ENCODE assay signal across 23 mouse cellular contexts in genomic region chr1:43342848-43343247, GRCm38 (mm10).
DNase-seq lines count a peak whose midpoint lies in the region; ATAC-seq and TF ChIP-seq lines count a peak whose summit lies in the region.
"Had no signal": no experiment of that assay in that cellular context is flagged by ENCODE, and none has a peak within 500 bp of the region (broad histone marks: within the 10 kb centered on the region; RNA-seq: fewer than 3 reads in every experiment).

No protein-coding gene starts in this region.

- H3K4me1 ChIP-seq in heart, adult 2 months (ENCODE audit: control insufficient read depth, insufficient read depth, low read length): peaks cover 12% of the 10 kb centered on the region
- H3K4me1 ChIP-seq in liver, embryonic 13.5 days (replicated peaks): peaks cover 19% of the 10 kb centered on the region
- H3K4me1 ChIP-seq in liver, postnatal 0 days (ENCODE audit: insufficient read depth): no peaks in the 10 kb centered on the region
- H3K4me1 ChIP-seq: embryonic facial prominence, embryonic 13.5 days; embryonic facial prominence, embryonic 15.5 days; forebrain, embryonic 10.5 days; forebrain, embryonic 12.5 days had no signal

- H3K27me3 ChIP-seq in heart, adult 2 months (ENCODE audit: control insufficient read depth, insufficient read depth, low read length): no peaks in the 10 kb centered on the region
- H3K27me3 ChIP-seq in liver, embryonic 13.5 days: no peaks in the 10 kb centered on the region
- H3K27me3 ChIP-seq in liver, postnatal 0 days (ENCODE audit: insufficient read depth, low read length): no peaks in the 10 kb centered on the region
- H3K27me3 ChIP-seq: embryonic facial prominence, embryonic 13.5 days; embryonic facial prominence, embryonic 15.5 days; forebrain, embryonic 12.5 days had no signal

- intact Hi-C loops in heart, adult 2 months (cut with DNase I): no loop called here
- intact Hi-C loops in heart, postnatal 10 days (cut with DNase I): loop anchor here (5.0 kb wide), 1 partner anchor 69 kb away; no protein-coding TSS in a partner anchor
- intact Hi-C loops in left cerebral cortex, postnatal 4 days (cut with DNase I): no loop called here

- no peaks in the 10 kb centered on the region for H3K9me3 ChIP-seq in liver, embryonic 13.5 days (replicated peaks)
- H3K9me3 ChIP-seq in liver, postnatal 0 days (ENCODE audit: low read length): no peaks in the 10 kb centered on the region
- H3K9me3 ChIP-seq: embryonic facial prominence, embryonic 13.5 days; embryonic facial prominence, embryonic 15.5 days; forebrain, embryonic 10.5 days; forebrain, embryonic 12.5 days had no signal

- no peak for TF ChIP-seq CTCF in heart, adult 2 months (IDR thresholded peaks at IDR 0.05)
- no peak for TF ChIP-seq CTCF in liver, postnatal 0 days (IDR thresholded peaks at IDR 0.05; ENCODE audit: low read depth)

- H3K79me2 ChIP-seq in heart, adult 2 months (replicated peaks; ENCODE audit: control insufficient read depth, insufficient read depth, low read length): no peaks in the 10 kb centered on the region

- TF ChIP-seq POLR2A in heart, adult 2 months (IDR thresholded peaks at IDR 0.05; ENCODE audit: insufficient read depth, low read depth, low read length): no peak

- no peak overlapping the region for H3K9ac ChIP-seq in heart, adult 2 months (ENCODE audit: low read depth, low read length)
- H3K9ac ChIP-seq in liver, embryonic 13.5 days: no peak overlapping the region
- H3K9ac ChIP-seq in liver, postnatal 0 days (replicated peaks): no peak overlapping the region
- H3K9ac ChIP-seq: embryonic facial prominence, embryonic 13.5 days; embryonic facial prominence, embryonic 15.5 days; forebrain, embryonic 12.5 days had no signal

- H3K4me2 ChIP-seq in liver, embryonic 13.5 days: no peak overlapping the region
- H3K4me2 ChIP-seq in liver, postnatal 0 days (ENCODE audit: low read depth, low read length): no peak overlapping the region
- H3K4me2 ChIP-seq: embryonic facial prominence, embryonic 13.5 days; embryonic facial prominence, embryonic 15.5 days; forebrain, embryonic 12.5 days had no signal

- DNase-seq in heart, adult 2 months: no peak
- DNase-seq in heart, postnatal 10 days: no peak
- DNase-seq in liver, embryonic 13.5 days: no peak
- DNase-seq in liver, postnatal 0 days: no peak
- DNase-seq in urinary bladder, postnatal 14 days (ENCODE audit: low spot score): no peak
- no peak for DNase-seq in left cerebral cortex, postnatal 4 days
- DNase-seq: adrenal gland, adult 2 months; adrenal gland, postnatal 10 days; adrenal gland, postnatal 25 days; cerebellum, adult 11-12 months; cerebellum, adult 2 months; cerebellum, adult 9-10 months; cerebellum, postnatal 10 days; cerebellum, postnatal 36 days; embryo, embryonic 11 days had no signal

- TF ChIP-seq EP300 in heart, adult 2 months (IDR thresholded peaks at IDR 0.05; ENCODE audit: insufficient read depth, low read depth, low read length): no peak
- TF ChIP-seq EP300 in liver, postnatal 0 days (IDR thresholded peaks at IDR 0.05; ENCODE audit: low read depth): no peak

- H3K4me3 ChIP-seq in heart, adult 2 months: no peak overlapping the region
- H3K4me3 ChIP-seq in liver, embryonic 13.5 days (replicated peaks): no peak overlapping the region
- H3K4me3 ChIP-seq in liver, postnatal 0 days (ENCODE audit: low read depth, low read length): no peak overlapping the region
- H3K4me3 ChIP-seq: embryonic facial prominence, embryonic 13.5 days; embryonic facial prominence, embryonic 15.5 days; erythroblast, embryonic 14.5 days; forebrain, embryonic 10.5 days; forebrain, embryonic 12.5 days had no signal

- peak overlapping the region; percentile 49 for H3K27ac ChIP-seq in heart, adult 2 months
- no peak overlapping the region for H3K27ac ChIP-seq in liver, embryonic 13.5 days
- no peak overlapping the region for H3K27ac ChIP-seq in liver, postnatal 0 days (ENCODE audit: low read depth)
- H3K27ac ChIP-seq: embryonic facial prominence, embryonic 13.5 days; embryonic facial prominence, embryonic 15.5 days; forebrain, embryonic 10.5 days; forebrain, embryonic 12.5 days had no signal

- WGBS in heart, adult 2 months: 53% methylated on average over 2 of the region's 2 CpGs
- WGBS in liver, embryonic 13.5 days (ENCODE audit: insufficient replicate concordance): 64% methylated on average over 2 of the region's 2 CpGs
- 56% methylated on average over 2 of the region's 2 CpGs for WGBS in liver, postnatal 0 days (ENCODE audit: insufficient replicate concordance)

- ATAC-seq in liver, embryonic 13.5 days (ENCODE audit: low read depth): 0 out of 2 replicates have a peak, but pooled peaks have one; percentile 22
- no peak for ATAC-seq in liver, postnatal 0 days
- 0 out of 2 replicates have a peak, but pooled peaks have one; percentile 5 for ATAC-seq in megakaryocyte progenitor cell, adult 5-6 weeks (replicated peaks; ENCODE audit: poor library complexity)
- ATAC-seq: forebrain, embryonic 14.5 days; forebrain, embryonic 16.5 days had no signal

- peaks cover 9% of the 10 kb centered on the region for H3K36me3 ChIP-seq in heart, adult 2 months (ENCODE audit: control insufficient read depth, insufficient read depth, low read length)
- no peaks in the 10 kb centered on the region for H3K36me3 ChIP-seq in liver, embryonic 13.5 days
- no peaks in the 10 kb centered on the region for H3K36me3 ChIP-seq in liver, postnatal 0 days (replicated peaks; ENCODE audit: insufficient read depth, low read length)
- H3K36me3 ChIP-seq: embryonic facial prominence, embryonic 13.5 days; embryonic facial prominence, embryonic 15.5 days; forebrain, embryonic 10.5 days; forebrain, embryonic 12.5 days had no signal
